Mouse (Mus musculus): Measurements from ENCODE around the gene Ogfod1.

GRCm38 (mm10) chr8:94029701-94030100, 7.3 kb upstream of the Ogfod1 start:
- TF ChIP-seq CTCF (IDR thresholded peaks at IDR 0.05; ENCODE audit: low read depth, low read length) (no peak), POLR2A (IDR thresholded peaks at IDR 0.05; ENCODE audit: insufficient read depth, low read length) (no peak)

Measured in ES-Bruce4 (cell line).